Mouse (Mus musculus) adrenal gland, postnatal 14 days (tissue): ENCODE measurements around the gene Nob1. TPM values are rescaled to one million over a fixed set of nuclear protein-coding genes. Genes with fewer than 3 reads are reported as not detected.

Experiments
- DNase-seq: peaks from one replicate; pipeline ENCODE4 v3.0.0; 2021; ENCODE audit warnings: mixed read lengths
- long read RNA-seq, 2 experiments: library from polyadenylated mRNA; stranded (forward); transcript quantifications; one replicate each; pipeline ENCODE4 v2.0.0; 2021
- total RNA-seq: library from RNA; stranded (reverse); gene quantifications from 2 replicates; pipeline ENCODE4 v1.2.3, GENCODE M21; 2021

The Nob1 gene
- 31.0 and 35.6 TPM in 2 replicates for total RNA-seq
- long read RNA-seq, experiment 1, transcript Nob1-201 (9 exons, 1,658 nt) = major isoform, 28 of 46 reads
- long read RNA-seq, experiment 1, partial matches to known transcripts = 12 of 46 reads
- long read RNA-seq, experiment 1, other reads (novel, unspliced or antisense) = 6 of 46 reads
- long read RNA-seq, experiment 2, transcript Nob1-201 (9 exons, 1,658 nt) = major isoform, 24 of 32 reads
- long read RNA-seq, experiment 2, partial matches to known transcripts = 6 of 32 reads
- long read RNA-seq, experiment 2, other reads (novel, unspliced or antisense) = 2 of 32 reads

DNA sequence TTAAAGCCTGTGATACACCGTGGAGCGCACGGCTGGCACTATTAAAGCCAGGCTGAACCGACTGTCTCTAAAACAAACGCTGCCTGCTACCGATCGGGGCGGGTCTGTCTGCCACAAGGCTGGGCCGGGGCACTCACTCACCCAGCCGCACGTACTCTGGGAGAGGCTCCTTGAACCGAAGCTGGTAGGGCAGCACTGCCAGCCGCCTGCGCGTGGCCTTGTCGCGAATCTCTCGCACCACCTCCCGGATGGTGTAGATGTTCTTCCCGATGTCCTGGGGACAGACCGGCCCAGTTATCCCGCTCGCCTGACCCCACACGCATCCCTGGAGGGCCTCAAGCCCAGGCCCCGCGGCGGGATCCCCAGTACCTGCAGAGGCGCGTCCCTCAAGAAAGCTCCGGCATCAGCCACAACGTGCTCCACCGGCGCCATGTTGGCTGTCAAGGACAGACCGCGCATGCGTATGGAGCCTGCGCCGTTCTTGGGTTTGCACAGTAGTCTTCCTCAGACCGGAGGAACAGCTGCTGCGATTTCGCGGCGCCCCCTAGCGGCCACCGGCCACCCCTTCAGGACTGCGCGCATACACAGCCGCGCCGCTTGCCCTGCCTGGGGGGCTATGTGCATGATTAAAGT lies at the start of gene Nob1:
Gene Nob1, minus strand, starts transcription at position 455 of the 633 bp plus-strand sequence.
- DNase-seq = peak; percentile 99

DNA sequence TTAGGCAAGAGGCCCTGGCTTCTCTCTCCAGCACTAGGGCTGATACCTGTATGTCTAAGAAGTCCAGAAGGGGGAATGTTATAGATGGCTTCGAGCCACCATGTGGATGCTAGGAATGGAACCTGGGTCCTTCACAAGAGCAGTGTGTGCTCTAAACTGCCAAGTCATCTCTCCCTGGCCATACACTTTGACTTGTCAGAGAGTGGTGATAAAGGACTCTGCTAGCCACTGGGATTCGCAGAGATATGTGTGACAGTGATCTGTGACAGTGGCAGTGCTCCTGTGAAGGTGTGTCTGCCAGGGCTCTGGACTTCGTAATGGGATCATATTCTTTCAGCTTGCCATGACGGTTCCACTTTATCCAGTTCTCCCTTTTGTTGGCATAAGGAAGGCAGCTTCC lies 48.5 kb upstream of the Nob1 start:
- DNase-seq = no peak

DNA sequence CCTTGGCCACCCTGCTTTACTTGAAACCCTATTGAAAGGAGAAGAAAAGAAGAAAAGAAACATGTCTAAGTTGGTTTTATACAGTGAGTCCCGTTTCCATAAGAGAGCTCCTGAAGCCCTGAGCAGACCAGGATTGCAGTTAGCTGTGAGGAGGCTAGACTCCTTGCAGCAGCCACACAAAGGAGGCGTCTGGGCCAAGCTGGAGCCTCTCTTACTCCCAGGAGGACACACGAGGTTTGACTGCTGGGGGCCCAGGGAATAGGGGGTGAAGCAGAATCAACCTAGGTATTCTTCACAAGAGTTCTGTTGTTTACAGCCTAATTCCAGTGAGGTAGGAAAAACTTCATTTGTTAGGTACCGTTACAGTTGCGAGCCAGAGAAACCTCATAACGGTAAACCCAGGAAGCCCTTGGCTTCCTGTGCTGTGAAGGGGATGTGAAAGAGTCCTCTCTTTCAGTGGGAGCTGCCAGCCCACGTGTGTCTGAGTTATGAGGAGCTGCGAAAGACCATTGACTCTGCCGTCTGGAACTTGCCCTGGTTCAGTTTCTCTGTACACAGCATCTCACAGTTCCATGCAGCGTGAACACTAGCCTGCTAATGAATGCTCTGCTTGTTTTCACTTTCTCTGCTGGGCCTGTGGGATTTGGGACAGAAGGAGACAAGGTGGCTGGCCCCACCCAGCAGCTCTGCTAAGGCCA lies 47.7 kb upstream of the Nob1 start:
- DNase-seq = no peak

DNA sequence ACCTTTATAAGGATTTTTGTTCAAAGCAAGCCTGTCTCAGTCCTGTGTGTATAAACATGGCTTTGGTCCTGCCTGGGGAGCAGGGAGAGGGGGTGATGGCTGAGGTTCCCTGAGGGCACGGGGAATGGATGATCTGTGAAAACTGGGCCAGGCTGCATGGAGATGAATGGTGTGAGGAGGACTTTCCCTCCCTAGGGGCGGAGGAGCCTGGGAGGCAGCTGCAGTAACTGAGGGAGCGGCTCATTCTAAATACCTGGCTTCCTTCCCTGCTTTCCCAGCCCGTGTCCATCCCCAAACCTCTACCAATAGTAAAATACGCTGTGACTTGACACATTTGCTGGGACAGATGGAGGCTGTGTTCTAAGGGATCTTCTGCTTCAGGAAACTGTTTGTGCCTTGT lies 45.5 kb upstream of the Nob1 start:
- DNase-seq = no peak

DNA sequence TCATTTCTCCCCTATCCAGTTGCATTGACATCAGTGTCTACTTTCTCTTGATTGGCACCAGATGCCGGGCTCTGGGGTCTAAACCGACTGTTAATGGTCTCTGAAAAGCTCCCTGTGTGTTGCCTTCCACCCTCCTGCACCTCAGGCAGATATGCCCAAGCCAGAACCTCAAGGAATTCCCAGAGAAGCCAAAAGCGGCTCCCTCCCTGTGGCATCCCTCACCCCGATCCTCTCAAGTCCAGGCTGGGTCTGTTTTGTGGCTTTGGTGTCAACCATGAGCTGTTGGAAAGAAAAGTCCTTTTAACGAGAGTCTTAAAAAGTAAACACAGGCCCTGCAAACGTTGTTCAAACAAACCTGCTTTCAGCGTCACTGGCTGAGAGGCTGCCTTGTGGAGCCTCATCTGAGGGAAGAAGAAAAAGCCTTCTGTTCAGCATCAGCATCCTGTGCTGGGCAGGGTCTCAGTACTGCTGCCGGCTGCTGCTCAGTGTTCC lies 44.0 kb upstream of the Nob1 start:
- DNase-seq = no peak

DNA sequence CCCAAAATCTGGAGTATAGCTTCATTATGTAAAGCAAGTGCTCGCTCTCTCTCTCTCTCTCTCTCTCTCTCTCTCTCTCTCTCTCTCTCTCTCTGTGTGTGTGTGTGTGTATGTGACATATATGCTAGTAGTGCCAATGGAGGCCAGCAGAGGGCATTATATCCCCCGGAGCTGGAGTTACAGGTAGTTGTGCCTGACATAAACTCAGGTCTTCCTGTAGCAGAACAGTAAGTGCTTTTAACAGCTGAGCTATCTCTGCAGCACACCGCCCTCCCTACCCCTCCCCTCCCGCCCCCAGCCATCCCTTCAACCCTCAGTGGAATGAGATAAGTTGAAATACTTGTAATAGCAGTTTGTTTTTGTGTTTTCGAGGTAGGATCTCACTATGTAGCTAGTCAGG lies 41.8 kb upstream of the Nob1 start:
- no peak for DNase-seq

DNA sequence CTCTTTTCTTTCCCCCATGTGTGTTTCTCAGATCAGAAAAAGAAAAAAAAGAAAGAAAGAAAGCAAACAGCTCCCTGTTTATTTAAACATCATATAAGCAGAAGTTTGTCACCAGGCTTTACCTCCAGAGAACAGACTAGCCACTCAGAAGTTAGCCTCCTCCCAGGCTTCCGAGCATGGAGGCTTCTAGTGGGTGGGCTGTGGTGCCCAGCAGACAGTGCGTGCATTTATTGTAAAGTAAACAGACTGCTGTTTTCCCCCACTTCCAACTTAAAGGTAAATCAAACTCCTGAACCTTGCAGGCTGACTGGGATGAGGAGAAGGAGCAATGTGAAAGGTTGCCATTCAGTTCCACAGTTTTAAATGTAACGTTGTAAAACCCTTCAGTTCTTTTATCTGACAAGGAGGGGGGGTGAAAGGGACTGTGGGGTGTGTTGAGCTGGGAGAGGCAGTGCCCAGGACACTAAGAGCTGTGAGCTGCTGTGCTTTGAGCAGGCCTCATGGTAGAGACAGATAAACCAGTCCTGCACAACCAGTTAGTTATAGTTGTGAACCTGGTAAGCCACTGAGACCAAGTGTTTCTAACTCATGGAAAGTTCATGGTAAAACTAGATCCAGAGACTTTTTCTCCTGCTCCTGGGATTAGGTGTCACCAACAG lies 40.6 kb upstream of the Nob1 start:
- DNase-seq = no peak

DNA sequence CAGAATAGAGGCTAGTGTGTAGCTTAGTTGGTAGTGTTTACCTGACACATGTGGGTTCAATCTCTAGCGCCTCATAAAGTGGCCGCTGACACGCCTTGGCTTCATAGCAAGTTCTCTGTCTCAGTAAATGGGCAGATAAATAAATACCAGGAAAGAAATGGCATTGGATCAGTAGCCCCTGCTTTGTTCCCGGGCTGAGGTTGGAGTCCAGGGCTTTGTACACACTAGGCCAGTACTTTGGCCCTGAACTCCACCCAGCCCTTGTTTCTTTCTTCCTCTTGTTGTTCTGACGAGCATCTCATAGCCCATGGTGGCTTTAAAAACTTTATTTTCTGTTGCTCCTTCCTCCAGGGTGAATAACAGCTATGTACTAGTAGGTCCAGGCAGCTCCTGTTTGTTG lies 37.6 kb upstream of the Nob1 start:
- DNase-seq = no peak

DNA sequence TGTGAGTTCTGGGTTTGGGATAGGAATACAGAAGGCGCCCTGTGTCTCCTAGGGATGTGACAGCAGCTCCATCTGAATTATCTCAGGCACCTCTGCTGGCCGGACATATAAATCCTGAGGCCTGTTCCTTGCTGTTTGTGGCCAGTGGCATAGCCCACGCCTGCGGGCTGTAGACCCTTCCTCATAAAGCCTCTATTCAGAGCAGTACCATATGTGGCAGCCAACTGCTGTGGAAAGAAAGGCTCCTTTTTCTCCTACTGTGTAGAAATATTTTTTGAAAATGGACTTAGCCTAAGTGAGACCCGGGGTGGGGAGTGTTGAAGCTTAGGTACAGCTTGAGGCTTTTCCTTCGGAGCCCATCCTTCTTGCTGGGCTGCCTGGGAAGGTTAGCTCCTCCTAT lies 33.4 kb upstream of the Nob1 start:
- no peak for DNase-seq

DNA sequence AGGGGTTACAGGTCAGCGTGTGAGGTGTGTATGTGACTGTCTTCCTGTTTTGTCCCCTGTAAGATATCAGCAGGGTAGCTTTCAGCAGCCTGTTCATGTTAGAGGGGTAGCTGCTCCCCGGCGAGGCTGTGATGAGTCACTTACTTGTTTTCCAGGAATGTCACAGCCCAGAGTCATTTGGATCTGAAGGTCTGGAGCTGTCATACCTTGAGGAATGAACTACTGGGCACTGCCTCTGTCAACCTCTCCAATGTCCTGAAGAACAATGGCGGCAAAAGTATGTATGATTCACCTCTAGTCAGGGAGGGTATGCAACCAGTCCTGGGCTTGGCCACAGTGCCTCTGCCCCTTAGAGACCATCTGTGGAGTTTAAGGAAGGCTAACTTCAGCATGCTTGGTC lies 32.9 kb upstream of the Nob1 start:
- peak; percentile 43 for DNase-seq

DNA sequence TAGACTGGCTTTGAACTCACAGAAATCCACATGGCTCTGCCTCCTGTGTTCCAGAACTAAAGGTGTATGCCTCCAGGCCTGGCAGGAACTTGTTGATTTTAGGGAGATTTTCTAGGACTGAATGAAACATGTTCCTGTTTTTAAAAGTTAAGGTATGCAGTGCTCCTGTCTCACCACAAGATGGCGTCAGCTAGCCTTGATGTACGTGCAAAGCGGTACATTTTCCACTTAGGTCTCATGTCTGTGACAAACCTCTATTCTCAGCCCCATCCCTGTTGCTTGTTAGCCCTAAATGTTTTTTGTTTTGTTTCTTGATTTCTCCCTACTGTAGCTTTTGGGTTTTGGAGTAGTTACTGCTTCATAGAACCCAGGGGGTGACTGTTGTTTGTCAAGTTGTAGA lies 30.4 kb upstream of the Nob1 start:
- peak; percentile 60 for DNase-seq

DNA sequence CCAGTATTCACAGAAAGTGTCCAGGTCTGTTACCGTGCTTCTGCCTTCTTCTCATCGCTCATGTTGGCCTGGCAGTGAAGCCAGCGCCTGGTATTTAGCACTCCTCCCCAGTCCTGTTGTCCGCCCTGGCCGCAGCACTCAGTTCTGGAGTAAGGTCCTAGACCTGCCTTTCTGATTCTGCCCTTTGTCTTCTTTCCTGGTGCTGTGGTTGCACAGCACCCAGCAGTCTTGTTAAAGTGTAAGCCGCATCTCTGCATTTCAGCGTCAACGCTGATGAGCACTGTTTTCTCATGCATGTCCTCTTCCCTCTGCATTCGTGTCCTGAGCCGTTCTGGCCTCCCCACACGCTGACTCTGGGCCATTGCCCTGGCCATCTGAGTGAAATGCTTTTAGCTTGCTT lies 28.5 kb upstream of the Nob1 start:
- no peak for DNase-seq

DNA sequence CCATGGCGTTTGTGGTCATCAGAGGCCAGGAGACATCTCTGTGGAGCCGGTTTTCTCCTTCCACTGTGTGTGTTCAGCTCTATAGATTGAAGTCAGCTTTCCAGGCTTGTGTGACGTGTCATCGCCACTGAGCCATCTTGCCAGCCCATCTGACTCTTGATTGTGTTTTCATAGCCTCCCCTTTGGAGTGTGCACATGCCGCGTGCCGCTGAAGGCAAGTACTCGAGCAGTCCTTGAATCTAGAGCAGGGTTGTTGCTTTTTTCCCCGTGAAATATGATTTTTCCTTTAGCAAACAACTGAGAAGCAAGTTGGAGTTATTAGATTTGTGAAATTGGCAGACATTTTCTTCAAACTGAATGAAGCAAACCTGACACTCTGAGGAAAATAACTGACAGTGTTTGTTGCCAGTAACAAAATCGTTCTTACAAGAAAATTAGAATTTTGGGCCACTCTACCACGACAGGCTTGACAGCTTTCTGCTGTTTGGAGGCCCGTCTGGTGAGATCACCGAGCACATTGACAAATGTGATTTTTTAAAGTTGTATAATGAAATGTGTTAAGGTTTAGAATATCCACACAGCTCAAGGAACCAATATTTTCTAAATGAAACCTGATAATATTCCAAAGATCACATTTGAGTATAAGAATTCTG lies 26.7 kb upstream of the Nob1 start:
- no peak for DNase-seq

DNA sequence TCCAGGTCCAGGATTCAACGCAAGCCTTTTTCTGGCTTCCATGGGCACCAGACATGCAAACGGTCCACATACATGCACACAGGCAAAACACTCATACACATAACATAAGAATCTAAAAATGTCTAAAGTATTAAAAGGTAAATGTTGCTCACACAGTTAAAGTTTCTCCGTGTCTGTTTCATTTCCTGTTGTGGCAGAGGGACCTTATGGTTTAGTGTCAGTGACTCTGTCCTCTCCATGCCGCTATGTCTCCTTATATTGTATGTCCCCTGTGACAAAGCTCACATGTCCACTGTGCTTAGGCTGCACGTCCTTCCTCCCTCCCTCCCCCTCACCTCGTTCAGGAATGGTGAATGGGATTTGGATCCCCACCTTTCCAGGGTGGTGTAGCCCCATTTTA lies 24.8 kb upstream of the Nob1 start:
- DNase-seq = no peak

DNA sequence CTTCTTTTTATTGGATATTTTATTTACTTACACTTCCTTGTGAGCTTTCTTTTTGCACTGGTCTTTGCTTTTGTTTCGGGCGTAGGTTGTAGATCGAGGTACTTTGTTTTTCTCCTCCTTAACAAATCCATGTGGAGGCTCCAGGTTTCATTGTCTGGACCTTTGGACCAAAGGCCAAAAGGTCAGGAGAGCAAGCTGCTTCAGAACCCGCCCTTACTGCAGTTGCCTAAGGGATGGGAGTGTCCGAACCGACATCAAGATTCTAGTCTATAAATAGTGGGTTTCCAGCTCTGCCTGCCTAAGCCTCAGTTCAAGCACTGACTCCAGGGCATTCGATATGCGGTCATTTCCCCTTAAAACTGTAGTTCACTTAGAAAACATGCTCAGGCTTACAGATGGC lies 24.3 kb upstream of the Nob1 start:
- DNase-seq = no peak

DNA sequence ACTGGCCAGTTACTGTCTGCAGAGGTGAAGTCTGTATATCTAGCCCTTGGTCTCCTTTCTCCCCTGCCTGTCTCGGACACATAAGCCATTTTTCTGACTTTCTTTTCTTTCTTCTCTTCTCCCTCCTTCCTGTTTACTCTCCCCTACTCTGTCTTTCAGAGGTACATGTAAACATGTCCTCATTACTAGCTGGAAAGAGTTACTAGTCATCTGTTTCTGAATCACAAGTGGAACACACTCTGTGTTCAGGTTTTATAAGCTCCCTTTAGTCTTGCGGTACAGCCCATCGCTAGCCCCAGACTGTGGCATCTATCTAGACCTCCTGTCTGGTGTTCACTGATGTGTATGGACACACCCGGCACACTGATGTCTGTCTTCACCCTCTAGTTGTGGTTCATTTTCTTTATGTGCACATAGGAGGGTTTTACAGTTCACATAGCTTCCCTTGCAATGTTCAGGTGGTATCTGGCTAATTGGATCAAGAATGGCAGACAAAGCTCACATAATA lies 23.6 kb upstream of the Nob1 start:
- DNase-seq = no peak

DNA sequence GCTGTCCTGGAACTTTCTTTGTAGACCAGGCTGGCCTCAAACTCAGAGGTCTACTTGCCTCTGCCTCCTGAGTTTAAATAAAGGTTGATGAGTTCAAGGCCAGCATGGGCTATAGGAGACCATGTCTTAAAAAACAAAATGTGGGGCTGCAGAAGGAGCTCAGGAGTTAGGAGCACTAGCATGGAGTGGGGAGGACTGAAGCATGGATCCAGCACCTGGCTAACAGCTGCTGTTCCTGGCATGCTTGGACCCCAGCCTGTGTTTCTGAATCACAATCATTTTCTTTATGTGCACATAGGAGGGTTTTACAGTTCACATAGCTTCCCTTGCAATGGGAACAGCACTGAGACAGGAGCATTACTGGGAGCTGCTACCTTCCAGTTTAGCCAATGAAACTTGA lies 22.9 kb upstream of the Nob1 start:
- DNase-seq = no peak

DNA sequence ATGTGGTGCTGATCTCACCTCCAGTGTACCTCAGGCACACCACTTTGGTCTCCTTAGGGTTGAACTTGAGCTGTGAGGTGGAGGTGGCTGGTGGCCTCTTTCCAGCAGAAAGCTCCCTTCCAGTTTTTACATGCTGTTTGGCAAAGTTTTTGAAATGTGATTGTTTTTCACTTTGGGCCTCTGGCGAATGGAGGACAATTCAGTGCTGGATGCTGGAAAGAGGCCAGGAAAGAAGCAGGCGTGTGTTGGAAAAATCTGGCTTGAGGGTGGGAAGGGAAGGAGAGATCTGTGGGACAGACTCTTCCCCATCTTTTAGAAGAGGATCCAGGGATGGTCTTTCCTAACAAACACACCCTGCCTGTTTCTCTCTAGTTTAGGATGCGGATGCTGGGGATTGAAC lies 19.8 kb upstream of the Nob1 start:
- no peak for DNase-seq

DNA sequence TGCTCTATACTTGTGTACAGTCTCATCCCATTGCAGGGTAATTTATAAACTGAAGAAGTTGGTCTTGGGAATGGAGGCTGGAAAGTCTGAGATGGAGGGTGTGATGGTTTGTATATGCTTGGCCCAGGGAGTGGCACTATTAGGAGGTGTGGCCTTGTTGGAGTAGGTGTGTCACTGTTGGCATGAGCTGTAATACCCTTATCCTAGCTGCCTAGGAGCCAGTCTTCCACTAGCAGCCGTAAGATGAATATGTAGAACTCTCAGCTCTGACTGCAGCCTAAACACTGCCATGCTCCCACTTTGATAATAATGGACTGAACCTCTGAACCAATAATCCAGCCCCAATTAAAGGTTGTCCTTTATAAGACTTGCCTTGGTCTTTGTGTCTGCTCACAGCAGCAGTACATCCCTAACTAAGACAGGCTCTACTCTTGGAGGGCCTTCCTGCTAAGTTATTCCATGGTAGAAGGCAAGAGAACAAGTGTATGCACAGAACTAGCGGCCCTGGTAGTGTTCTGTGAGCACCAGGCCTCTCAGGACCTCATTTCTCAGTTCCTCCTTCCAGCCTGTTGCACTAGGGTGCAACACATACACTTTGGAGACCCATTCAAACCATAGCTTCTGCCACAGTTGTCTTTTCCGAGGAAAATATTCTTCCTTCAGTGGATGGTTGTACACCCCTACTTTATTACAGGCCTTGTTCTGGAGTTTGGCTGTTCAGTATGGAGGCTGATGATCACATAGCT lies 15.2 kb upstream of the Nob1 start:
- no peak for DNase-seq

DNA sequence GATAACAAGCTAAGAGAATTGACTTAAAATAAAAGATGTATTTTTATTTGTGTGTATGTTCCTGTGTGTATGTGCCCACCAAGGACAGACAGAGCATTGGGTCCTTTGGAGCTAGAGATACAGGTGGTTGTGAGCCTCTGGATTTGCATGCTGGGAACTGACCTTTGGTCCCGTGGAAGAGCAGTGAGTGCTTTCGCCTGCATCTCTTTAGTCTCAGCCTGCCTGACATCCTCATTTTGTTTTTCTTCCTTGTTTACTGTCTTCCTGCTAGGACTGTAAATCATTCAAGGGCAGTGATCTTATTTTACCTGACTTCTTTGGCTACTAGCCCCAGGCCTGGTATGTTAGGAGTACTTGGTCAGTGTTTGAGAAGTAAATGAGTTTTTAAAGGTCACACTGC lies 12.9 kb upstream of the Nob1 start:
- DNase-seq = no peak

DNA sequence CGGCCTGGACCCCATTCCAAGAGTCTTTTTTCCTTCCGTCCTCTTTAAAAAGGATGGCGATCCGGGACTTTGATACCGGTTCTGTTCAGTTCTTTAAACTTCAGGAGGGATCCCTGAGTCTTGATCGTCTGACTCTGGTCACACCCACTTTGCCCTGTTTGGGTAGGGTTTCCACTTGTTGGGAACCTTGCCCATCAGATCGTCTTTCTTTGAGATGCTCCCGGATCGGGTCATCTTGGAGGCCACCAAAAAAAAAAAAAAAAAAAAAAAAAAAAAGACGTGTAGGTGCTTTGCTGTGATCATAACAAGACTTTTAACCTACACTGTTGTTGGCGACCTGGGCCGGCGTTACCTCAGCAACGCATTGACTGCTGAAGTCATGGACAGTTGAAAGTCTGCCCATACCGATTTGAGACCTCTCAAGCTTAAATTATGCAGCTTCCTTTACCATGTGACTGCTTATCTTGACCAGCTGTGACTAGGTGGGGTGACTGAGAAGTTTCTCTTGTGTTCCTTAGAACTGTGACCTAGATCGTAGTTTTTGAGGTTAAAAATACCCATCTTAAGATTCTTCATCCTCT lies 12.1 kb upstream of the Nob1 start:
- peak; percentile 43 for DNase-seq
